Mouse (Mus musculus) E14TG2a.4 (cell line): ENCODE results near the gene Tfe3.
A peak's percentile ranks its signal among the peaks of the same experiment; 100 is the strongest.
"Not testable (repeated sequence)": the region's sequence is repeated elsewhere in the genome, so short reads cannot be mapped to it uniquely, and the experiment has no call there.

Source experiments
- H3K27me3 ChIP-seq: 2 replicates; pipeline ENCODE4 v1.6.1; 2014; ENCODE audit warnings: low read length, control low read depth; ENCODE audit not compliant: insufficient read depth
- H3K36me3 ChIP-seq: 2 replicates; pipeline ENCODE4 v1.6.1; 2014; ENCODE audit warnings: low read length, control low read depth; ENCODE audit not compliant: insufficient read depth
- H3K4me1 ChIP-seq: replicated peaks from 2 replicates; pipeline ENCODE4 v1.6.1; 2014; ENCODE audit warnings: low read depth, low read length, control low read depth
- H3K4me3 ChIP-seq: replicated peaks from 2 replicates; pipeline ENCODE4 v1.5.1; 2014; ENCODE audit warnings: mild to moderate bottlenecking, low read length
- H3K9me3 ChIP-seq: 2 replicates; pipeline ENCODE4 v1.6.1; 2014; ENCODE audit warnings: low read length, control low read depth
- CTCF ChIP-seq: conservative IDR thresholded peaks from 2 replicates; pipeline ENCODE4 v1.5.1; 2014; ENCODE audit warnings: low read length
- NANOG ChIP-seq: IDR thresholded peaks from 2 replicates; pipeline ENCODE4 v1.6.1; 2014; ENCODE audit warnings: borderline replicate concordance, low read length, mixed read lengths
- POU5F1 ChIP-seq: IDR thresholded peaks from 2 replicates; pipeline ENCODE4 v1.6.1; 2014; ENCODE audit warnings: low read length, borderline replicate concordance

Gene Tfe3

DNA sequence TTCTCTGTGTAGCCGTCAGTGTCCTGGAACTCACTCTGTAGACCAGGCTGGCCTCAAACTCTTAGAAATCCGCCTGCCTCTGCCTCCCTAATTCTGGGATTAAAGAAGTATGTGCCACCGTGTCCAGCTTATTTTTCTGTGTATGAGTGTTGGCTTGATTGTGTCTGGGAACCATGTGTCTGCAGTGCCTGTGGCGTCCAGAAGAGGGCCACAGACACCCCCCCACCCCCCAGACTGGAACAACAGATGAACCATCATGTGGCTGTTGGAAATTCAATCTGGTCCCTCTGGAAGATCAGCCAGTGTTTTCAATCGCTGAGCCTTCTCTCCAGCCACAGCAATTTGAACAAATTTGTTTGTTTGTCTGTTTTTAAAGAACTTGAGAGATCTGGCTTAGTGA lies 18.9 kb upstream of the Tfe3 start:
- peaks cover 50% of the 10 kb centered on the region for H3K4me1 ChIP-seq
- no peaks in the 10 kb centered on the region for H3K9me3 ChIP-seq
- TF ChIP-seq NANOG (no peak), CTCF (peak; percentile 44), POU5F1 (no peak)
- no peak overlapping the region for H3K4me3 ChIP-seq
- H3K27me3 ChIP-seq = no peaks in the 10 kb centered on the region
- H3K36me3 ChIP-seq = peaks cover 6% of the 10 kb centered on the region

DNA sequence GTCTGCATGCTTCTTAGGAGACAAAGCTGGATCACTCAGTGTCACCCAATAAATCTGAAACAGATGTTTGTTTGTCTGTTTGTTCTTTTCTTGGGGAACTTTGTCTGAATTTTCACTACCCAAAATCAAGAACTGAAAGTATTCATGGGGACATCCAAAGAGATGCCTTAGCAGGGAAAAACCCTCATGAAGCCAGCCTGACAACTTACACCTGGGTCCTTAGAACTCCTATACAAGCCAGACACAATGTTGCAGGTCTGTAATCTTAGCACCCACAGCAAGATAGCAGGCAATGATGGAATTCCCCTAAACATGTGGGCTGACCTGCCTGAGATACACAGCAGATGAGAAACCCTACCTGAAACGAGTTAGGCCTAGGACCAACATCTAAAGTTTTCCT lies 17.4 kb upstream of the Tfe3 start:
- Histone ChIP-seq H3K4me1 (peaks cover 45% of the 10 kb centered on the region), H3K9me3 (no peaks in the 10 kb centered on the region), H3K4me3 (no peak overlapping the region), H3K27me3 (no peaks in the 10 kb centered on the region), H3K36me3 (peaks cover 7% of the 10 kb centered on the region)
- TF ChIP-seq CTCF (no peak), POU5F1 (no peak), NANOG (no peak)

DNA sequence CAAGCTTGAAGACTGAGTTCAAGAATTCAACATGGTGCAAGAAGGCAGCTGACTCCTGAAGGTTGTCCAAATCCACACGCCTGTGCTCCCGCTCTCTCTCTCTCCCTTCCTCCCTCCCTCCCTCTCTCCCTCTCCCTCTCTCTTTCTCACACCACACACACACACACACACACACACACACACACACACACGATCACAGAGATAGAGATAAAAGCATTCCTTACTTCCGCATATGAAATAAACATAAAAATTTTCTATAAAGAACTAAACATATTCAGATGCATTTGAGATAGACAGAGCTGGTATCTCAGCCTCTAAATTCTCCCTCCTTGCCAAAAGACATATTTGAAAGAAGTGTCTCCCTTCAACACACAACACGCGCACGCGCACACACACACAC lies 16.9 kb upstream of the Tfe3 start:
- H3K27me3 ChIP-seq = no peaks in the 10 kb centered on the region
- no peaks in the 10 kb centered on the region for H3K9me3 ChIP-seq
- TF ChIP-seq NANOG = no peak
- no peak for TF ChIP-seq CTCF
- no peak for TF ChIP-seq POU5F1
- H3K4me1 ChIP-seq = peaks cover 43% of the 10 kb centered on the region
- H3K4me3 ChIP-seq = no peak overlapping the region
- H3K36me3 ChIP-seq = peaks cover 7% of the 10 kb centered on the region

DNA sequence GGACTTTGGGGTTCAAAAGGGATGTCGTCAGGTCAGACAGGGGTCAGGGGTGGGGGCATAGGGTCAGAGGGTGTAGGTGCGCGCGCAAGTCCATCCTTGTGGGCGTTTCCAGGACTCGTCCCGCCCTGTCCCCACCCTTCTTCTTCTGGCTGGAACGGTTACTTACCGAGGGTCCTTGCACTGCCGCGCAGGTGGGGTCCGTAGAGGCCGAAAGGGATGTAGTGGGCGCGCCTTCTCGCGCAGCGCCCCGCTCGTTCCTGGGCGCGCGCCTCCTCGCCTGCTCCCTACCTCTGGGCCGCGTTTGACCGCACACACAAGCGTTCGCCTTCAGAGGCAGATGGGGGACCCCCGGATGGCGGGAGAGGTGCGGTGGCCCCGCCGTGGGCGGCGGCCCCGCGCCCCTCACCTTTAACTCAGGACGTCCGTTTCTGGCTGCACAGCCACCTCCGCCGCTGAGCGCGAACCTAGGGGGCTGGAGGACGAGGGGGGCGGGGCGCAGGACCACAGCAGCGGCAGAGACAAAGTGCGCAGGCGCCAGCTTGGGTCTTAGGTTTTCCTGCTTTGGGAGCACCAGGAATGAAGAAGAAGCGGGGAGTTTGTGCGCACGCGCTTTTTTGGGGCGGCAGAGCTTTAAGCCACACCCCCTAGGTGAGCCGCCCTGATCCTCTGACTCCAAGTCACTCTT lies 11.8 kb upstream of the Tfe3 start, which contains the start of gene Ccdc120:
Gene Ccdc120 (minus strand): TSS at position 474 of the 685 bp plus-strand sequence.
- peaks cover 29% of the 10 kb centered on the region for H3K4me1 ChIP-seq
- H3K27me3 ChIP-seq = no peaks in the 10 kb centered on the region
- no peaks in the 10 kb centered on the region for H3K9me3 ChIP-seq
- TF ChIP-seq POU5F1 (no peak), CTCF (no peak), NANOG (no peak)
- H3K4me3 ChIP-seq = peak within 1 kb of the TSS; percentile 93
- peaks cover 7% of the 10 kb centered on the region for H3K36me3 ChIP-seq

DNA sequence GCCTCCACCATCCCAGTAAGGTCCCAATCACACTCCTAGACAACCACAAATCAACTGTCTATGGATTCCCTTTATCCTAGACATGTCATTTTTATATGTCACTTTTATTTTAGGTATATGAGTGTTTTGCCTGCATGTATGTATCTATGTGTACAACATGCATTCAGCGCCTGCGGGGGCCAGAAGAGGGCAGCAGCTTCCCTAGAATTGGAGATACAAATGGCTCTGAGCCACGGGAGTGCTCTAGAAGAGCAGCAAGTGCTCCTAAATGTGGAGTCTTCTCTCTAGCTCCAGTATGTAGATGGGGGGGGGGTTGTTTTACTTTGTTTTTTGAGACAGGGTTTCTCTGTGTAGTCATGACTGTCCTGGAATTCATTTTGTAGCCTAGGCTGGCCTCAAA lies 8.7 kb upstream of the Tfe3 start:
- H3K36me3 ChIP-seq, H3K4me3 ChIP-seq, H3K27me3 ChIP-seq, H3K9me3 ChIP-seq: not testable (repeated sequence)
- peaks cover 22% of the 10 kb centered on the region for H3K4me1 ChIP-seq

DNA sequence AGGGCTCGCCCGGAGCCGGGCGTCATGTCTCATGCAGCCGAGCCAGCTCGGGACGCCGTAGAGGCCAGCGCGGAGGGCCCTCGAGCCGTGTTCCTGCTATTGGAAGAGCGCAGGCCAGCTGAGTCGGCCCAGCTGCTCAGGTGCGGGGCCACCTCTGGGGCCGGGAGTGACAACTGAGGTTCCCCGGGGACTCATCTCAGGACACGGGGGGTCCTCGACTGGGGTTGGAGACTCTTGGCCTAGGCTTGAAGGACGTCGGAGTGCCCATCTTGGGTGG lies 499 bp downstream of the Tfe3 start:
- Histone ChIP-seq H3K27me3 (no peaks in the 10 kb centered on the region), H3K9me3 (no peaks in the 10 kb centered on the region), H3K4me1 (peaks cover 21% of the 10 kb centered on the region), H3K36me3 (peaks cover 20% of the 10 kb centered on the region), H3K4me3 (peak overlapping the region; percentile 91)
- TF ChIP-seq NANOG = no peak
- no peak for TF ChIP-seq POU5F1
- TF ChIP-seq CTCF = no peak

DNA sequence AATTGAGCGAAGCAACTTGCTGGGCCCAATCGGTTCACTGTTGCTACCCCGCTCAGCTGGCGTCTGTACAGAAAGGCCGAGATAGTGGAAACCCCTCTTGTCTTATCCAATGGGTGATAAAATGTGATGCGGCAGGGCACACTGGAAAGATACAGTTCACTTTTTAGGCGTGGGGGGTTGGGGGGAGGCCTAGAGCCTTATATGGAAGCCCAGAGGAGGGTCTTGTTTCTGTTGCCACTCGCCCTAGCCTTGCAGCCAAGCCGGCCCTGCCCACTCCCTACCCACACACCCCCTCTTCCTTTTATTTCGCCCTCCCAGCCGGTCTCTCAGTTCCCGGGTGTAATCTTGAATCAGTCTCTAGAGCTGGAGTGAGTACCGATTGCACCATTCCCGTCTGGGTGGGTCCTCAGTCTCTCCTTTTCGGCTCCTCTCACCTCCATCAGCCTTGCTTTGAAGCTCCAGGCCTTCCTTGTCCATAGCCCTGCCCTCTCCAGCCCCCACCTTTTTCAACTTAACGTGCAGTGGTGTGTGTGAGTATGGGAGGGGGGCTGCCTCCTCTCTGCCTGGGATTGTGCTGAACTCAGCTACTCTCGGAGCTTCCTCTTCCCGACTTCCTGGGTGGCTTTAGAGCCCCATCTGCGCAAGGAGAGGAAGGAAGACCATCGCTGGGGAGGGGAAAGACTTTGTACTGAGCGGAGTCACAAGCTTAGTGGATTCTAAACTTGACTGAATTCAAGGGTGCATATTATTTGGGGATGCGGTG lies 1.5 kb downstream of the Tfe3 start:
- Histone ChIP-seq H3K9me3 (no peaks in the 10 kb centered on the region), H3K4me1 (peaks cover 30% of the 10 kb centered on the region), H3K4me3 (peak overlapping the region; percentile 91), H3K27me3 (no peaks in the 10 kb centered on the region), H3K36me3 (peaks cover 29% of the 10 kb centered on the region)
- TF ChIP-seq CTCF (no peak), NANOG (no peak), POU5F1 (no peak)

DNA sequence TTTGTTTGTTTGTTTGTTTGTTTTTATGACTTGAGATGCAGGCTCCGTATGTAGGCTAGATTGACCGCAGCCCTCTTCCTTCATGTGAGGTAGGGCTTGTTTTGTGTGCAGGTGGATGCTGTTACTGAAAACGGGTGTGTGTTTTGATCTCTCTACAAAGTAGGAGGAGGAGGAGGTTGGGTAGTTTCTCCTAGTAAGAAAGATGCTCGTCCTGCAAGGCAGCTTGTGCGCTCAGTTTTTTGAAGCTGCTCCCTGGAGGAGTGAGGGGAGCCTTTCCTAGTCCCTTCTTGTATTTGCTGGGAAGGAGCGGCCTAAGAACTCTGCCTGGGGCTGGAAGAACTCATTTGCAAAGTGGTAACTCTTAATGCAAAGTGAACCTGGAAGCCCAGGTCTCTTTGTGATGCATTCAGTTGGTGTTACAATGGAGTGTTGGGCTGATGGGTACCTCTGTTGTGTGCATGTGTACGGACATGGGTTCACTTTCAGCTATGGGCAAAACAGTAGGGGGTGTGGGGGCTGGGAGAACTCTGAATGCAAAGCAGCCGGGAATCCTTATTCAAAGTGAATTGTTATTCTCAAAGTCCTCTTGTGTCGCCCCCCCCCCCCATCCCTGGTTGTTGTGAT lies 2.4 kb downstream of the Tfe3 start:
- peaks cover 39% of the 10 kb centered on the region for H3K4me1 ChIP-seq
- peaks cover 39% of the 10 kb centered on the region for H3K36me3 ChIP-seq
- H3K27me3 ChIP-seq = no peaks in the 10 kb centered on the region
- no peaks in the 10 kb centered on the region for H3K9me3 ChIP-seq
- H3K4me3 ChIP-seq = peak overlapping the region; percentile 91
- TF ChIP-seq POU5F1 (peak; percentile 85), NANOG (peak; percentile 79), CTCF (no peak)

DNA sequence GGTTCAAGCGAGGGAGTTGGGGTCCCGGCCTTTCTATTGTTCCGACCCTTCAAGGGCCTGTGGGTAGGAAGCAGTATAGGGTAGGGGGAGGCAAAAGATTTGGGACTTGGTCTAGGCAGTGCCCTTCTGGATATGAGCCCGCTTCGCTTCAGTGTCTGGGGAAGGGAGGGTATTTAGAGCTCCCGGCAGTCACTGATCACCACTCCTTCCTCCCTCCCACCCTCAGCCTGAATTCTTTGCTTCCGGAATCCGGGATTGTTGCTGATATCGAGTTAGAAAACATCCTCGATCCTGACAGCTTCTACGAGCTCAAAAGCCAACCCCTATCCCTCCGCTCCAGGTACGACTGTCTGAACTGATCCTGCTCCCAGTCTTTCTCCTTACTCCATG lies 2.9 kb downstream of the Tfe3 start:
- no peak for TF ChIP-seq POU5F1
- TF ChIP-seq NANOG = no peak
- TF ChIP-seq CTCF = no peak
- no peaks in the 10 kb centered on the region for H3K9me3 ChIP-seq
- no peaks in the 10 kb centered on the region for H3K27me3 ChIP-seq

More for the DNA sequence above, 2.9 kb downstream of the Tfe3 start:
- H3K4me3 ChIP-seq = peak overlapping the region; percentile 91
- H3K4me1 ChIP-seq = peaks cover 43% of the 10 kb centered on the region
- peaks cover 44% of the 10 kb centered on the region for H3K36me3 ChIP-seq
